Mouse (Mus musculus) limb, embryonic 14.5 days (tissue): ENCODE measurements at regions not wholly inside any gene's neighbourhood (a gene's known extent, or its start where the extent isn't known, plus 50 kb on each side); places are given as distances from the start of the nearest gene placed in this dataset.

Experiments
- ATAC-seq: fragments of 200-750 bp; cut with Nextera tagmentation; 2 replicates; pipeline ENCODE4 v1.8.0; 2017; ENCODE audit warnings: low read depth, moderate number of reproducible peaks, moderate TSS enrichment; ENCODE audit not compliant: low FRiP score
- DNase-seq: peaks from one replicate; pipeline ENCODE4 v3.0.0-alpha.2; 2015; ENCODE audit warnings: low spot score
- H3K27ac ChIP-seq: fragments of 300-500 bp; sonication (generic); replicated peaks from 2 replicates; pipeline ENCODE4 v1.5.1; 2014; ENCODE audit warnings: low read depth, mild to moderate bottlenecking, low read length, moderate library complexity, mixed read lengths
- H3K27me3 ChIP-seq: fragments of 300-500 bp; sonication (generic); 2 replicates; pipeline ENCODE4 v1.6.1; 2014; ENCODE audit warnings: low read length, mixed read lengths; ENCODE audit not compliant: control insufficient read depth, insufficient read depth
- H3K36me3 ChIP-seq: fragments of 300-500 bp; sonication (generic); 2 replicates; pipeline ENCODE4 v1.6.1; 2014; ENCODE audit warnings: mild to moderate bottlenecking, low read length, moderate library complexity, mixed read lengths; ENCODE audit not compliant: control insufficient read depth, insufficient read depth
- H3K4me1 ChIP-seq: fragments of 300-500 bp; sonication (generic); 2 replicates; pipeline ENCODE4 v1.6.1; 2014; ENCODE audit warnings: antibody characterized with exemption, low read length, mixed read lengths; ENCODE audit not compliant: control insufficient read depth, insufficient read depth
- H3K4me2 ChIP-seq: fragments of 300-500 bp; sonication (generic); replicated peaks from 2 replicates; pipeline ENCODE4 v1.6.1; 2014; ENCODE audit warnings: low read depth, mild to moderate bottlenecking, low read length, moderate library complexity; ENCODE audit not compliant: severe bottlenecking
- H3K4me3 ChIP-seq: fragments of 300-500 bp; sonication (generic); replicated peaks from 2 replicates; pipeline ENCODE4 v1.5.1; 2014; ENCODE audit warnings: low read length
- H3K9ac ChIP-seq: fragments of 300-500 bp; sonication (generic); 2 replicates; pipeline ENCODE4 v1.6.1; 2014; ENCODE audit warnings: mild to moderate bottlenecking, low read depth, low read length, moderate library complexity; ENCODE audit not compliant: severe bottlenecking
- H3K9me3 ChIP-seq: fragments of 300-500 bp; sonication (generic); 2 replicates; pipeline ENCODE4 v1.6.1; 2016; ENCODE audit warnings: low read length; ENCODE audit not compliant: control insufficient read depth
- POLR2A ChIP-seq: fragments of 200-500 bp; IDR thresholded peaks from 2 replicates; pipeline ENCODE4 v1.8.0; 2012; ENCODE audit warnings: inconsistent platforms, mild to moderate bottlenecking, moderate library complexity, borderline replicate concordance; ENCODE audit not compliant: insufficient read depth, insufficient read length; ENCODE audit errors: extremely low read depth
- WGBS: fragments of 180-500 bp; shearing (Covaris S2); extraction: QIAGEN DNeasy Blood & Tissue Kit; methylation state at CpG from one replicate; pipeline ENCODE4 v1.1.7; 2014; 5-methylcytosine and 5-hydroxymethylcytosine counted together

DNA sequence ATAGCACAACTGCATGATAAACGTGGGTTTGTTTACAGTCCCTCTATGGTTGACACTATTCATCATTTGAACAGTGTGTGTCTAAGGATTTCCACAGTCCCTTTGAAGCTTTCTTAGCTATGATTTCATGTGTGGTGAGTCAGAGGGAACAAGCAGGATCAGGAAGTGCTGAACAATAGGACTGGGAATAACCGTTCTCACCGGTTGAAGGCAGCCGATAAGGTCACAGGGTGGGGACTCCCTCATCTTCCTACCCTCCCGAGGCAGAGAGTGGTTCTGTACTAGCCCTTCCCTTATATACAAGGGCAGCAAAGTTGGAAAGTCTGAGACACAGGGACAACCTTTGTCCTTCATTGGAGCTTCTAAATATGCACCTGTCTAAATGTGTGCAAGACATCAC lies 168.1 kb downstream of the Plk2 start:
- DNase-seq (no peak), ATAC-seq (no peak)
- H3K9ac ChIP-seq, result no peak overlapping the region
- H3K27ac ChIP-seq, result no peak overlapping the region
- no peaks in the 10 kb centered on the region for H3K4me1 ChIP-seq
- no peaks in the 10 kb centered on the region for H3K27me3 ChIP-seq
- TF ChIP-seq POLR2A, result no peak
- H3K4me2 ChIP-seq, result no peak overlapping the region
- H3K9me3 ChIP-seq, result no peaks in the 10 kb centered on the region
- no peaks in the 10 kb centered on the region for H3K36me3 ChIP-seq
- whole genome bisulfite sequencing, result 78% methylated on average over 5 of the region's 5 CpGs
- H3K4me3 ChIP-seq, result no peak overlapping the region

DNA sequence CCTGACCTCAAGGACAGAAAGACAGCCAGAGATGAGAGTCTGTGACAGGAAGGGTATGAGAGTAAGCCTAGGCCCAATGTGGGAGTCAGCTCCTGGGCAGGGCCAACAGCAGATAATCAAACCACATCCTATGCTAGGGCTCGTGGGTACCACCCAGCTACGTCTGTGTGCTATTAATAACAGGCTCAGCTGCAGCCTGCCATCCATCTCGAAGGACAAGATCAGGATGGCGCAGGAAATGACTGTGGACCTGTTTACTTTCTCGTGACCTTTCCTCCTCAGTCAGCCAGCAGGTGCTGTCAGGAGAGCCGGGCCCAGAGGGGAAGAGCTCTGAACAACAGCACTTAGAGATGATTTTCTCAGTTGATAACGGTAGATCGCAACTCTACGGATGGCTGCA lies 169.1 kb downstream of the Plk2 start:
- Histone ChIP-seq H3K27ac (no peak overlapping the region), H3K36me3 (no peaks in the 10 kb centered on the region), H3K9ac (no peak overlapping the region), H3K4me2 (no peak overlapping the region), H3K4me1 (no peaks in the 10 kb centered on the region), H3K4me3 (no peak overlapping the region), H3K9me3 (no peaks in the 10 kb centered on the region), H3K27me3 (no peaks in the 10 kb centered on the region)
- no peak for DNase-seq
- no peak for ATAC-seq
- no peak for TF ChIP-seq POLR2A
- WGBS, result 60% methylated on average over 9 of the region's 9 CpGs

DNA sequence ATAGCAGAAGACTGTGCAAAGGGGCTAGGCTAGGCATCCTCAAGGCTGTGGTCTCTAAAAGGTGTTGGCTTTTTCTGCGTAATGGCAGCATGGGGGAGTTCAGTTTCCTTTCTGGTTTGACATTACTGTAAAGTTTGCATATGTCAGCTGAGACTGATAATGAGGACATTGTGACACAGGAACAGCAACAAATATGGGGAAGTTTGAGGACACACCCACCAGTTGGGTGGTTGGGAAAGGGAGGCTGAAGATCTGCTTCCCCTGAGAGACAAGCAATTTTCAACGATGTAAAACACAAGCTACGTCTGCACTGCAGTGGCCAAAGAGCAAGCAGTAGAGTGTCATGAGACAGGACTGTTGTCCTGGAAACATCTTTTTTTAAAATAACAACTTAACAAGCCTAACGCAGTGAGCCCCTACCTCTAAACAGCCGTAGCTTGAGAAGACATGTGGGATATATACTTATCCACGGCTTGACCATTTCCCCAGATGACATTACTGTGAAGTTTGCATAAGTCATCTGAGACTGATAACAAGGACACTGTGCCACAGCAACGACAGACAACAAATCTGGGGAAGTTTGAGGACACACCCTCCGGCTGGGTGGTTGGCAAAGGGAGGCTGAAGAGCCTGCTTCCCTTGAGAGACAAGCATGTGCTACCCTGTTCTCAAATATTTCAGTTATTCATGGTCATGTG lies 173.8 kb downstream of the Plk2 start:
- H3K4me2 ChIP-seq, result no peak overlapping the region

DNA sequence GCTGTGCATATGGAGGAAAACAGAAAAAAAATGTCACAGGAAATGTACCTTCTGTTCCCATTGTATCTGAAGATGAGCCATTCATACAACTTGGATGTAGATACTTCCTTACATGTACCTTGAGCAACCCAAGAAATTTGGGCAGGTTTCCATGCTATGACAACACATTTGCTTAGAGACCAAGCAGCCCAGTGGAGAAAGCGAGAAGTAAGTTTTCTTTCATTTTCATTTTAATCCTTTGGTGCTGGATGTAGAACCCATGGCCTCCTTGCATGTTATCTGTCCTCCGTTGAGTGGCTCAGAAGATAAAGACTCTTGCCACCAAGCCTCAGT lies 174.3 kb downstream of the Plk2 start:
- no peaks in the 10 kb centered on the region for H3K27me3 ChIP-seq
- DNase-seq (no peak), ATAC-seq (no peak)
- no peak overlapping the region for H3K9ac ChIP-seq
- no peak overlapping the region for H3K4me3 ChIP-seq
- no peaks in the 10 kb centered on the region for H3K9me3 ChIP-seq
- no peaks in the 10 kb centered on the region for H3K36me3 ChIP-seq
- TF ChIP-seq POLR2A, result no peak
- H3K27ac ChIP-seq, result no peak overlapping the region
- H3K4me1 ChIP-seq, result no peaks in the 10 kb centered on the region
- no peak overlapping the region for H3K4me2 ChIP-seq
- 89% methylated on average over 2 of the region's 2 CpGs for WGBS

More for the DNA sequence above, 173.8 kb downstream of the Plk2 start:
- no peak for TF ChIP-seq POLR2A
- Histone ChIP-seq H3K9ac (no peak overlapping the region), H3K4me1 (no peaks in the 10 kb centered on the region), H3K9me3 (no peaks in the 10 kb centered on the region), H3K36me3 (no peaks in the 10 kb centered on the region), H3K4me3 (no peak overlapping the region), H3K27me3 (no peaks in the 10 kb centered on the region), H3K27ac (no peak overlapping the region)
- no peak for ATAC-seq
- 85% methylated on average over 8 of the region's 8 CpGs for WGBS
- DNase-seq, result no peak

DNA sequence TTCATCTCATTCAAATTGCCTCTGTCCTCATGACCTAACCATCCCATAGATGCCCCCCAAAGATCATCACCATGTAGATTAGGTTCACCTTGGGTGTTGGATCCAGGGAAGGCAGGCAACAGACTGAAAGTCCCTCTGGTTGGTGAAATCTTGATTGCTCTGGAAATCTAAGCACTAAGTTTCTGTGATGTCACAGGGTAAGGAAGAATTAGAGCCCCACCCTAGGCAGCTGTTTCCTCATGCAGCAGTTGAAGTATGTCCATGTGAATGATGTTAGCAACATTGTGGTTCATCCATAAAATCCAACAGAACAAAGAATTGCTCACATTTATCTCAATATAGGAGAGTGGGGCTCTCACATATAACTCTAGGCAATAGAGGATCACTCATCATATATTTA lies 175.5 kb downstream of the Plk2 start:
- no peaks in the 10 kb centered on the region for H3K9me3 ChIP-seq
- ATAC-seq (no peak), DNase-seq (no peak)
- no peak overlapping the region for H3K27ac ChIP-seq
- TF ChIP-seq POLR2A, result no peak
- H3K27me3 ChIP-seq, result no peaks in the 10 kb centered on the region
- no peaks in the 10 kb centered on the region for H3K36me3 ChIP-seq
- H3K4me3 ChIP-seq, result no peak overlapping the region
- no peaks in the 10 kb centered on the region for H3K4me1 ChIP-seq
- H3K9ac ChIP-seq, result no peak overlapping the region
- no peak overlapping the region for H3K4me2 ChIP-seq
